Mouse (Mus musculus) lung, adult 2 months (tissue): ENCODE measurements around the gene Pus10.

Source experiments
- CTCF ChIP-seq: fragments of 200-500 bp; IDR thresholded peaks from 2 replicates; pipeline ENCODE4 v1.5.1; 2011; ENCODE audit warnings: mild to moderate bottlenecking, low read length, control low read depth; ENCODE audit not compliant: insufficient read depth
- POLR2A ChIP-seq: fragments of 200-500 bp; IDR thresholded peaks from 2 replicates; pipeline ENCODE4 v1.6.1; 2011; ENCODE audit warnings: low read depth, mild to moderate bottlenecking, control low read depth, low read length, borderline replicate concordance; ENCODE audit errors: extremely low read depth

DNA sequence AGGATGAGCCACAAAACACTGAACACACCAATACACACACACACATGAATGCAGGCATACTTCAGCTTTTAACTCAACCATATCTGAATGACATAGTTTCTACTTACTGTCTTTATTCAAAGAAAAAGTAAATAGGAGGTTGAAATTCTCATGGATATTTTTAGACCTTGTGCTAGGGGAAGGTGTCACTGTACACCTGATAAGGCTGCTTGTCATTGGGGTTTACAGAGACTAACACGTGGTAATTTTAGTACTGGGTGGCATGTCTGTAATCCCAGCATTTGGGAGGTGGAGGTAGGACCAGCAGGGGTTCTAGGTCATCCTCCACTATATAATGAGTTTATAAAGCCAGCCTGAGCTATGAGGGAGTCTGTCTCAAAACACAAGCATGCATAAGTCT, 107.0 kb downstream of the Pus10 start:
- no peak for TF ChIP-seq CTCF
- TF ChIP-seq POLR2A, result no peak
